Mouse (Mus musculus): ENCODE data around the gene Gm13694.
"Not testable (repeated sequence)": the region's sequence is repeated elsewhere in the genome, so short reads cannot be mapped to it uniquely, and the experiment has no call there.

Gm13694 gene

DNA sequence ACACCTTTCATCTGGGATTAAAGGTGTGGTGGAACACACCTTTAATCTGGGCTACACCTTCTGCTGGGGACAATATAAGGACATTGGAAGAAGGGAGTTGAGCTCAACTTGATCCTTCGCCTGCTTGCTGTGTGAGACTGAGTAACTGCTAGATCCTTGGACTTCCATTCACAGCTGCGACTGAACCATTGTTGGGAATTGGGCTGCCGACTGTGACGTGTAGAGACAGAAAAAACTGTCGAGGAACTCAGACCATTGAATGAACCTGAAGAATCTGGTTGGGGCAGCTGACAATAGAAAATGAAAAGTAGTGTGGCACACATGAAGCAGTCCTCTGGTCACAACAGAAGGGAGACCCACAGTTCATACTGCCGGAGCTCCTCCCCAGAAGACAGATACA, at the start of gene Gm13694:
TSS of gene Gm13694 (plus strand) at position 301 of the 400 bp plus-strand sequence.
- DNase-seq (ENCODE audit: low spot score), result not testable (repeated sequence)

DNA sequence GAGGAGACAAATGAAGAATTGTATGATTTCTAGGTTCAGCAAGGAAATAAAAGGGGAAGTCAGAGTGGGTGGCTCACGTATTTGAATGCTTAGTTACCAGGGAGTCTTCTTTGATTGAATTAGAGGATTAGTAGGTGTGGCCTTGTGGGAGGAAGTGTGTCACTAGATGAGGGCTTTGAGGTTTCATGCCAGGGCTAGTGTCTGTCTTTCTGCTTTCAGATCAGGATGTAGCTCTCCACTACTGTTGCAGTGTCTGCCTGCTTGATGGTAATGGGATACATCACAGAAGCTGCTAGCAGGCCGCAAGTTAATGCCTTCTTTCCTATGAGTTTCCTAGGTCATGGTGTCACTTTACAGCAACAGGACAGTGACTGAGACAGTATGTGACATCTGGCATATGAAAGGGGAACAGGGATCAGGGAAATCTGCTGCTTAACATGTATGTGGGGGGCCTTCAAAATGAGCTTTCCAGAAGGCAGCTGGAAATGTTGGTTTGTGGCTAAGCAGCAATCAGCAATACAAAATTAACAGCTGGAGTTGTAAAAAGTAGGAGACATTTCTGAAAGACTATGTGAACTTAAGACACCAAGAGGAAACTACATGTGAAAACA, 49.1 kb upstream of the Gm13694 start:
- DNase-seq (ENCODE audit: low spot score), result no peak

DNA sequence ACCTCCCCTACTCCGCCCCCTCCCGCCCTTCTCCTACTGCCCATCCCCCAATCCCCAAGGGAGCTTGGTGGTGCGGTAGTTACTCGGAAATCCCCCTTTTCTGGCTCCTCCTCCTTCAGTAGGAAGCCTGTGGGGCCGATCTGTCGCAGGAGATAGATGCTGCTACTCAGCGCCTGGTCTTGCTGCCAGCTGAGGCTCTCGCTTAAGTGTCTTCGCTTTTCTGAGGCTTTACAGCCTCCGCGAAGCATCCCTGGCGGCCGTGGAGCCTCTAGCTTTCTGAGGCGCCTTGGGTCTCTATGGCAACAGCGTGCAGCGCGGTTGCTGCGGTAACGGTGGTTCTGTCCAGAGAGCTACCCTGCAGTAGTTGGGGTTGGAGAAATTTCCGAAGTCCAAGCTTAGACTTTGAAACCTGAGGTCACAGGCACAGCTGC, 37.8 kb upstream of the Gm13694 start, which contains the start of gene Zswim2:
TSS of gene Zswim2 (minus strand) at position 298 of the 431 bp plus-strand sequence.
- DNase-seq (ENCODE audit: low spot score), result peak; percentile 6

DNA sequence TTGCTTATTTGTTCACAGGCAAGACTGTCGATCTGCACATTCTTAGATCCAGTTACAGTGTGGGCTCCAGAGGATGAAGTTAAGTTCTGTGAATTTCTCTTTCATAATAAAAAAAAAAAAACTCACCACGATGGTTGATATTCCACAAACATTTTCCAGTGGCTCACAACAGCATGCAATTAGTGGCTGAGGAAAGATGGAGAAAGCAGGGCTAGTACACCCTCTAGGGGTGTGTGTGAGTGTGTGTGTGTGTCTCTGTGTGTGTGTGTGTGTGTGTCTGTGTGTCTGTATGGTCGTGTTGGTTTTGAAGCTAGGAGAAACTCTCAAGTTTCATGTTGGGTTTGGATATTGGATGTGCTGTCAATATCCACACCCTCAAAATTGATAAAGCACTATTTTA, 37.4 kb upstream of the Gm13694 start:
- no peak for DNase-seq (ENCODE audit: low spot score)

DNA sequence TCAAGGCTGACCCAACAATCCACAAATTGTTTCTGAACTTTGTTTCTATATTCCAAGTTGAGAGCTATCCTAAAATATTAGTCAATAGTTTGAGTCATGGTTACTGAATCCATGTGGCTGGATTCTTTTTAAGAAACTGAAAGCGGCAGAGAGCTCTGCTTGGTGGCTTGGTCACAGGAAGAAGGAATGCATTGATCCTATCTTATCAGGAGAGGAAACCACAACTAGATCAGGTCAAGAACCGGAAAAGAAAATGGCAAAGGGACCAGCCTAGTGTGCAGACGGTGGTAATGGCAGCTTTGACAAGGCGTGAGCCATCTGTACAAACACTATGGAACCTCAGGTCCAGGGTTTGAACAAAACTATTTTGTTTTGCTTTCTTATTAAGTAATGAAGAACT, 36.9 kb upstream of the Gm13694 start:
- no peak for DNase-seq (ENCODE audit: low spot score)

DNA sequence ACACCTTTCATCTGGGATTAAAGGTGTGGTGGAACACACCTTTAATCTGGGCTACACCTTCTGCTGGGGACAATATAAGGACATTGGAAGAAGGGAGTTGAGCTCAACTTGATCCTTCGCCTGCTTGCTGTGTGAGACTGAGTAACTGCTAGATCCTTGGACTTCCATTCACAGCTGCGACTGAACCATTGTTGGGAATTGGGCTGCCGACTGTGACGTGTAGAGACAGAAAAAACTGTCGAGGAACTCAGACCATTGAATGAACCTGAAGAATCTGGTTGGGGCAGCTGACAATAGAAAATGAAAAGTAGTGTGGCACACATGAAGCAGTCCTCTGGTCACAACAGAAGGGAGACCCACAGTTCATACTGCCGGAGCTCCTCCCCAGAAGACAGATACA, 23.3 kb upstream of the Gm13694 start, which contains the start of gene Gm13698:
TSS of gene Gm13698 (plus strand) at position 301 of the 400 bp plus-strand sequence.
- DNase-seq (ENCODE audit: low spot score), result not testable (repeated sequence)

DNA sequence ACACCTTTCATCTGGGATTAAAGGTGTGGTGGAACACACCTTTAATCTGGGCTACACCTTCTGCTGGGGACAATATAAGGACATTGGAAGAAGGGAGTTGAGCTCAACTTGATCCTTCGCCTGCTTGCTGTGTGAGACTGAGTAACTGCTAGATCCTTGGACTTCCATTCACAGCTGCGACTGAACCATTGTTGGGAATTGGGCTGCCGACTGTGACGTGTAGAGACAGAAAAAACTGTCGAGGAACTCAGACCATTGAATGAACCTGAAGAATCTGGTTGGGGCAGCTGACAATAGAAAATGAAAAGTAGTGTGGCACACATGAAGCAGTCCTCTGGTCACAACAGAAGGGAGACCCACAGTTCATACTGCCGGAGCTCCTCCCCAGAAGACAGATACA, 17.5 kb upstream of the Gm13694 start, which contains the start of gene Gm13693:
TSS of gene Gm13693 (plus strand) at position 301 of the 400 bp plus-strand sequence.
- not testable (repeated sequence) for DNase-seq (ENCODE audit: low spot score)

DNA sequence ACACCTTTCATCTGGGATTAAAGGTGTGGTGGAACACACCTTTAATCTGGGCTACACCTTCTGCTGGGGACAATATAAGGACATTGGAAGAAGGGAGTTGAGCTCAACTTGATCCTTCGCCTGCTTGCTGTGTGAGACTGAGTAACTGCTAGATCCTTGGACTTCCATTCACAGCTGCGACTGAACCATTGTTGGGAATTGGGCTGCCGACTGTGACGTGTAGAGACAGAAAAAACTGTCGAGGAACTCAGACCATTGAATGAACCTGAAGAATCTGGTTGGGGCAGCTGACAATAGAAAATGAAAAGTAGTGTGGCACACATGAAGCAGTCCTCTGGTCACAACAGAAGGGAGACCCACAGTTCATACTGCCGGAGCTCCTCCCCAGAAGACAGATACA, 11.7 kb upstream of the Gm13694 start, which contains the start of gene Gm13695:
TSS of gene Gm13695 (plus strand) at position 301 of the 400 bp plus-strand sequence.
- not testable (repeated sequence) for DNase-seq (ENCODE audit: low spot score)

DNA sequence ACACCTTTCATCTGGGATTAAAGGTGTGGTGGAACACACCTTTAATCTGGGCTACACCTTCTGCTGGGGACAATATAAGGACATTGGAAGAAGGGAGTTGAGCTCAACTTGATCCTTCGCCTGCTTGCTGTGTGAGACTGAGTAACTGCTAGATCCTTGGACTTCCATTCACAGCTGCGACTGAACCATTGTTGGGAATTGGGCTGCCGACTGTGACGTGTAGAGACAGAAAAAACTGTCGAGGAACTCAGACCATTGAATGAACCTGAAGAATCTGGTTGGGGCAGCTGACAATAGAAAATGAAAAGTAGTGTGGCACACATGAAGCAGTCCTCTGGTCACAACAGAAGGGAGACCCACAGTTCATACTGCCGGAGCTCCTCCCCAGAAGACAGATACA, 5.9 kb upstream of the Gm13694 start, which contains the start of gene Gm13696:
TSS of gene Gm13696 (plus strand) at position 301 of the 400 bp plus-strand sequence.
- not testable (repeated sequence) for DNase-seq (ENCODE audit: low spot score)

DNA sequence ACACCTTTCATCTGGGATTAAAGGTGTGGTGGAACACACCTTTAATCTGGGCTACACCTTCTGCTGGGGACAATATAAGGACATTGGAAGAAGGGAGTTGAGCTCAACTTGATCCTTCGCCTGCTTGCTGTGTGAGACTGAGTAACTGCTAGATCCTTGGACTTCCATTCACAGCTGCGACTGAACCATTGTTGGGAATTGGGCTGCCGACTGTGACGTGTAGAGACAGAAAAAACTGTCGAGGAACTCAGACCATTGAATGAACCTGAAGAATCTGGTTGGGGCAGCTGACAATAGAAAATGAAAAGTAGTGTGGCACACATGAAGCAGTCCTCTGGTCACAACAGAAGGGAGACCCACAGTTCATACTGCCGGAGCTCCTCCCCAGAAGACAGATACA, 5.7 kb downstream of the Gm13694 start, which contains the start of gene Gm13697:
TSS of gene Gm13697 (plus strand) at position 301 of the 400 bp plus-strand sequence.
- DNase-seq (ENCODE audit: low spot score), result not testable (repeated sequence)

DNA sequence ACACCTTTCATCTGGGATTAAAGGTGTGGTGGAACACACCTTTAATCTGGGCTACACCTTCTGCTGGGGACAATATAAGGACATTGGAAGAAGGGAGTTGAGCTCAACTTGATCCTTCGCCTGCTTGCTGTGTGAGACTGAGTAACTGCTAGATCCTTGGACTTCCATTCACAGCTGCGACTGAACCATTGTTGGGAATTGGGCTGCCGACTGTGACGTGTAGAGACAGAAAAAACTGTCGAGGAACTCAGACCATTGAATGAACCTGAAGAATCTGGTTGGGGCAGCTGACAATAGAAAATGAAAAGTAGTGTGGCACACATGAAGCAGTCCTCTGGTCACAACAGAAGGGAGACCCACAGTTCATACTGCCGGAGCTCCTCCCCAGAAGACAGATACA, 11.5 kb downstream of the Gm13694 start, which contains the start of gene Gm13691:
TSS of gene Gm13691 (plus strand) at position 301 of the 400 bp plus-strand sequence.
- not testable (repeated sequence) for DNase-seq (ENCODE audit: low spot score)

DNA sequence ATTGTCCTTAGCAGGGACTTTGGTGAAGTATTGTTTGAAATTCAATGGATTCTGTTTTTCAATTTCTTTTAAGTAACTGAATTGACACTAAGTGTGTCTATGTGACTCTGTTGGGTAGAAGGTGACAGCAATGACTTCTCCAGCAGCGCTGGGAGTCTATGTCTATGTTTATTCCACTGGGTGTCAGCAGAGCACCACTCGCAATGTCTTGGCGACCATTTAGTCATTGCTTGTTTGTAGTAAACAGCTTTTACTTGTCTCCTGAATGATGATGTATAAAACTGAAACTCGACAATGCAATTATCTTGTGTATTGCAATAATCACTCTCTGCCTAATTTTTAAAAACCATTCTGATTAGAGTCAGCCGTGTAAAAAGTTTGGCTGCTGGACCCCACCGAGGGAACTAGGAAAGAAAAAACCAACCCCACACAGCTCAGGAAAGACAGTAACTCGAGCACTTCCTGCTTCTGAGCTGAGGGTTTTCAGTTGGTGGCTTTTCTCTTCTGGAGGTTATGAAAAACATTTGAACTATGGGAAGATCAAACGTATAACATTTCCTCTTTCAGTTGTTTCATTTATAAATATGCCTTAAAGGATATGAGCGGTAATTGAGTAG, 15.0 kb downstream of the Gm13694 start:
- not testable (repeated sequence) for DNase-seq (ENCODE audit: low spot score)

DNA sequence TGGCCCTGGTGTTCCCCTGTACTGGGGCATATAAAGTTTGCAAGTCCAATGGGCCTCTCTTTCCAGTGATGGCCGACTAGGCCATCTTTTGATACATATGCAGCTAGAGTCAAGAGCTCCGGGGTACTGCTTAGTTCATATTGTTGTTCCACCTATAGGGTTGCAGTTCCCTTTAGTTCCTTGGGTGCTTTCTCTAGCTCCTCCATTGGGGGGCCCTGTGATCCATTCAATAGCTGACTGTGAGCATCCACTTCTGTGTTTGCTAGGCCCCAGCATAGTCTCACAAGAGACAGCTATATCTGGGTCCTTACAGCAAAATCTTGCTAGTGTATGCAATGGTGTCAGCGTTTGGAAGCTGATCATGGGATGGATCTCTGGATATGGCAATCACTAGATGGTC, 15.8 kb downstream of the Gm13694 start:
- not testable (repeated sequence) for DNase-seq (ENCODE audit: low spot score)

DNA sequence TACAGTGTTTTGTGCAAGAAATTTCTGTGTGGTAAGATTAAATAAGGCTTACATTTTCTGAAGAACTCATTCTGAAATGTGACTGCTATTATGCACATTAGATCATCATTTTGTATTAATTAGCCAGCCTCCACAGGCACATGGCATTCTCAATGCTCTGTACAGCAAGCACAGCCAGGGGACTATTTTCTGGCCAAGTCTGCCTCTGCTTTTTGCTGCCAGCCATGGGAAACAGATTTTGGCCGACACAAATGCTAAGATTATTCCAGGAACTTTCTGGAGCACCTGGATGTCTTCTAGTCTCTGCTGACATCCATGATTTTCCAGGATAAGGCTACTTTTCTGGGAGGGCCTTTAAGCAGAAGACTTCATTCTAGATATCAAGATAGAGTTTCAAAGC, 30.2 kb downstream of the Gm13694 start:
- DNase-seq (ENCODE audit: low spot score), result no peak

DNA sequence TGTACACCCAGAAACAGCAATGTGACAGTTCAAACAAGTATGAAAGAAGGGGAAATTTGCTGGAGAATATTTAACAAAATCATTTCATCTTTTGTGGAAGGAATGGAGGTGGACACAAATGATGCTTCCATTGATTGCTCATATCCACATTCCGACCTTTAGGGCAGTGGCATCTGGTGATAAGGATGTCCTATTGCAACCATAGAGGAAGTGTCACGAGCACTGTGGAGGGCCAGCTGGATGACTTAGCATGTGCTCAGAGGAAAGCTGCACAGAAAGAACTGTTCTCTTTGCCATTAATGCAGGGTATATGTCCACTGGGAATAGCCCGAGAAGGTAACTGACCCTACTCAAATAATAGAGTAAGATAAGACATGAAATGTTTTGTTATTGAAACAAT, 31.1 kb downstream of the Gm13694 start:
- DNase-seq (ENCODE audit: low spot score), result no peak

DNA sequence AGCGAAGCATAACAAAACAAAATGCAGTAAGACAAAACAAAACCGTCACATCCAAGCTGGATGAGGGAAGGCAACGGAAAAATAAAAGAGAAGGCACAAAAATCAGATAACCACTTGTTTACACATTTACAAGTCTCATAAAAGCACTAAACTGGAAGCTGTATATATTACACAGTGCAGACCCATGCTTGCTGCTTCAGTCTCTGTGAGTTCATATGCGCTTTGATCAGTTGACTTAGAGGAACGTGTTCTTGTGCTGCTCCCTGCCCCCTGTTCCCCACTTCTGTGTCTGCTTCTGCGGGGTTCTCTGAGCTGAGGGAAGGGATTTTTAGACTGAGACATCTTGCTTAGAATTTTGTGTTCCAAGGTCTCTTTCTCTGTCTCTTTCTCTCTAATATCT, 35.8 kb downstream of the Gm13694 start:
- DNase-seq (ENCODE audit: low spot score), result no peak

DNA sequence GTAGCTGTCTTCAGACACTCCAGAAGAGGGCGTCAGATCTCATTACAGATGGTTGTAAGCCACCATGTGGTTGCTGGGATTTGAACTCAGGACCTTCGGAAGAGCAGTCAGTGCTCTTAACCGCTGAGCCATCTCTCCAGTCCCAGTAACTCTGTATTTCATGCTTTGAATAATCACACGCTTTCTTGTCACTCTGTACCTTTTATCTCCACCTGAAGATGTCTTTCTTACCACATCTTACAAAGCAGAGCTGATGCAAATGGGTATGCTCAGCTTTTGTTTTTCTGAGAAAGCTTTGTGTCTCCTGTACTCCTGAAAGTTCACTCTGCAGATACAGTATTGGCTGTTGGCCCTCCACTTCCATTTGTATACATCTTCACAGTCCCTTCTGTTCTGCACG, 37.6 kb downstream of the Gm13694 start:
- DNase-seq (ENCODE audit: low spot score), result not testable (repeated sequence)

DNA sequence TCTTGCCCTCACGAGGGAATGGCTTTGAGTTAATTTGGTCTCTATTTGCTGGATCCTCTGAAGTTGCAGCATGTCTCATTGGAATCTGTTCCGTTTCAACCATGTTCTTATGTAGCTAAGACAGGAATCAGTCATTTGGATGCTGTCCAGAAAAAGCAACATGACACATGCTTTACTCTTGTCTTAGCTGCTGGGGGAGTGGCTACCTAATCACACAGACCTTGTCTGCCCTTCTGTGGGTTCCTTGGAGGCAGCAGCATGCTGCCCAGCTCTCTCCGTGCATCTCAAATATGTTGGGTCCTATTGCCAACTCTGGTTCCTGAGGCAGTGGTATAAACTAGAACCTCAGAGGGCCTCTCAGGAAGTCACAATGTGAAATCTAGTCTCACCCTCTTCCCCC, 39.6 kb downstream of the Gm13694 start:
- no peak for DNase-seq (ENCODE audit: low spot score)

DNA sequence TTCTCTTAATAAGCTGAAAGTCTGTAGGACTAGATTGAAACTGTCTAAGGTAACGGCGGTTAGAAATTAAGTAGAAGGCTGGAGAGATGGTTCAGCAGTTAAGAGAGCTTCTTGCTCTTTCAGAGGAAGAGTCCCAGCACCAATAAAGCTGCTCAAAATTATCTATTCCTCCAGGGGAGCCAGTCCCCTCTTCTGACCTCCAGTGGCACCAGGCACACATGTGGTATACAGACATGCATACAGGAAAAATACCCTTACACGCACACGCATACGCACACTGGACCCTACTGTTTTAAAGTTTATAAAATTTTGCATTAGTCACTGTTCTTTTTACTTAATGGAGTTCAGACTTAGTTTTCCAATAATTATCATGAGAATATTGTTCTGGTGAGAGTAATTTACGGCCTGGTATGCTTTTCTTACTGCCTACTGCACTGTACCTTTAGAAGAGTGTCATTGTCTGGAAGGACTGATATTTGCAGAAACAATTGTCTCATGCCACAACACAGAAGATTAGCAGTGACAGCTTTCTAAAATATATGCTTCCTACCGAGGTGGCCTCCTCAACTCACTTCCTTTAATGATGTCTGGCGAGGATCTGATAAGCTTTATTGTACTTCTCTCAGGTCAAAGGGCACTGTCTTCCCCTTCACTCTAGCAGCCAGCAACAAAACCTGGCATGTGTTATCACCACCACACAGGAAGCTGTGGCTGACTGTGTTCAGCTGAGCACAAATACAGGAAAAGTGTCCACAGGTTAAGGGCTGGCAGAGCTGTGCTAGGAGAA, 41.0 kb downstream of the Gm13694 start:
- no peak for DNase-seq (ENCODE audit: low spot score)

DNA sequence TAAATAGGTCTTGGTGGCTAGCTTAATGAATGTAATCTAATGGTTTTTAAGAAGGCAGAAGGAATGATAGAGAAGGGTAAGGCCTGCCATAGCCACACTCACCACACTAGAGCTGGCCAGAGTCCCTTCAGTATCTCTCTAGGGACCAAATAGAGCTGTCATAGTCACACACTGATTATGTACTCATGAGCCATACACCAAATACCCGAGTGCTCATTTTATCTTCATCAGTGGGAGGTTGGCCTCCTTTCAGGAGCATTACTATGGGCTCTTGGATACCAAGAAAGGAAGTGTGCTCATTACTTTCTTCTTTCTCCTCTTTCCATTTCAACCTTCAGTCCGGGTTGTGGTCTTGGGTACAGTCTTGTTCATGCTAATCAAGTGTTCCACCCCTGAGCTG, 43.2 kb downstream of the Gm13694 start:
- no peak for DNase-seq (ENCODE audit: low spot score)

DNA sequence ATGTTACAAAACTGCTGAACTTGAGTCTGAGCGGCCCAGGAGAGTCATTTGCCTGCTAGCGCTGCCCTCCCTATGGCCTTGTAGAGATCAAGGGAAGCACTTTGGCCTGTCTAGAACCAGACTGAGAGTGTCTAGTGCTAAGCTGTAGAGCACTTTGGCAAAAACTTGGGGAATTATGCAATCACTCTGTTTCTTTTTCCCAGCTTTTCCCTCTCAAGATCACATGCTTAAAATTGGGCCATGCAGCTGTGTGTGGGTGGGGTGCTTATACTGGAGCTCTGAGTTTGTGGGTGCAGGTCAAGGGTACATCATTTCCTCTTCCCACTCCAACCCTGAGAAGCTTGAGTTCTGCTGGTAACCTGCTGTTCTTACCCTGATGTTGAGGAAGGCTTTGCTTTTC, 44.2 kb downstream of the Gm13694 start:
- DNase-seq (ENCODE audit: low spot score), result peak; percentile 22

DNA sequence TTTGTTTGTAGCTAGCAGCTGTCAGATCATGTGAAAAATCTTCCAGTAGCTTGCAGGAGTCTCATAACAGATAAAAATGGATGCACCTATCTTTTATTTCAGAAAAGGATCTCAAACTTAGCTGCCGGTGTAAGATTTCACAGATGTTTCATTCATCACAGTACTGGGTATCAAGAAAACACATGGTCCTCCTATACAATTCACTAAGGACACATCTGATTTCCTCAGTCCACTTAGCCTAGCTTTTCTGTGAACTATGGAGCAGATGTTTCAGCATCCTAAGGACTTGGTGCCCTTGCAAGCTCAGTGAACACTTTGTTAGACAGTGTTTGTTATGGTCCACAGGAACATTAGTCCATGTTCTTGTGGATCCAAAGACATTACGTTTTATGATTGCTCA, 44.6 kb downstream of the Gm13694 start:
- DNase-seq (ENCODE audit: low spot score), result no peak

Measured in urinary bladder, postnatal 14 days (tissue).